Mouse (Mus musculus): ENCODE results near the gene 4930412O13Rik.

4930412O13Rik gene

DNA sequence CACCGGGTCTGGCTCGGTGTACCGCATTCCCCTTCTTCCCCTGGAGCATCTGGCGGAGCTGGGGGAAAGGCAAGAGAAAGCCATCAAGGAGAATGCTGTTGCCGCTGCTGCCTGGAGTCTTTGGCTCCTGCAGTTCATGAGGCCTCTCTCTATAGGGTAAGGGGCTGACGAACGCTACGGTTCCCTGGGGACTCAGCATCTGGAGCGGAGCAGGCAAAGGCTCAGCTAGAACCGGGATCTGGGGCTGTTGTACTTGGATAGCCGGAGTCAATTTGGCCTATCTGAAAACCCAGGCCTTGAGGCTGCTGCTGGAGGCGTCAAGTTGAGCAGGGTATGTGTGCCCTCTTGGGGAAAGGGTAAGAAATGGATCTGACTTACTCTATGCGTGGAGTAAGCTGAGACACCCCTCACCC is 565 bp downstream of the 4930412O13Rik start:
- no peak for DNase-seq

DNA sequence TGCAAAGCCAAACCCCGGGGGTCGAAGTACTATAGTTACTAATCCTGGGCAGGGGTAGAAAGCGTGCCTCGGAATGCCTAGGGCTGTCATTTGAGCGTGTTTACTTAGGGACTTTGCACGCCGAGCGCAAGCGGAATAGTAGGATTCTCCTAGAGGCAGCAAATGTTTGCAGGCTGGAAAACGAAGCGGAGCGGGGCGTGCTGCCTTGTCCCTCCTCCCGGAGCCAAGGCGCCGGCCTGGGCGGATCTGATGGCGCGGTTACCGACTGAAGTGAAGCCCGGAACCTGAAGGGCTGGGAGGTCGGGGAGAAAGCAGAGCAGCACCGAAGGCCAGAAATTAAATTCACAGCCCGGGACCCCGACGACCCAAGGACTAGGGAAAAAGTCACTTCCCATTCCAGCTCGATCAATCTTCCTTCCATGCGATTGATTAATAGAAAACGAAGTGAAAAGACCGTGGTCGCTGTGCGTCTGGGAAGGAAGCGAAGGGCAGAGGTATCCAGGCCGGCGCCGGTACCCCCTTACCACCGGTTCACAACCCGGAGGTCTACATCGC is 1.4 kb downstream of the 4930412O13Rik start:
- DNase-seq: peak; percentile 47

DNA sequence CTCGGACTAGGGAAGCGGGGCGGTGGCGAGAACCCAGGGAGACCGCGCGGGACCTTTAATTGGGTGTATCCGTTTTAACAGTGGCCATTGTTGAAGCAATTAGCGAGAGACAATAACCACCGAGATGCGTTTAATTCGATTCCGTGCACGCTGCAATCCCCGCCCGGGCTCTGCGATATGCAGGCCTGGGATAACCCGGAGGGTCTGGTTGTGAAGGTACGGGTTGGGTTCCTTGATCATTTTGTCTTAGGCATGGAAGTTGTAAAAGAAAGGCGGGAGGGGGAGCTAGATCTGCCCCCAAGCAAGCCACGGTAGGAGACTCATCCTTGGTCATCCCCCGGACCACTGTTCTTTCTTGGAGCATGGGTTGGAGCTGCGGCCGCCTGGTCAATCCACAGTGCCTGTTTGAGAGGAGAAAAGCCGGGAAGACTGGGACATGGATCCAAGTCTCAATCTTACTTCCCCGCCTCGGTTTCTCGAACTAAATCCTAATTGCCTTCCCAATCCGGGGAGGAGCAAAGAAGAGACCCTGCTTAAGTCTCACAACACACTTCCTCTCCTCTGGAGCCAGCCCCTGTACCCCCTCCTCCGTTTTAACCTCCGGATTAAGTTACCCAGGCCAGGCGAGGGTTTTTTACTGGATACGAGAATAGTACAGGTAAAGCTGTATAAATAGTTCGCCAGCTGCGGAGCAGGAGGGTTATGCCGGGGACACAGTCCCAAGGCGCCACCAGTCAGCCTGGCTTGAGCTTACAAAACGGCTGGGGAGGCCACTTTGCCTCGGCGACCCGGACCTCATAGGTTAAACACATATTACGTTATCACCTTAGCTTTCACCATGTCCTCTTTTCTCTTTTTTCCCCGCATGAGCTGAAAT is 2.1 kb downstream of the 4930412O13Rik start:
- DNase-seq: no peak

DNA sequence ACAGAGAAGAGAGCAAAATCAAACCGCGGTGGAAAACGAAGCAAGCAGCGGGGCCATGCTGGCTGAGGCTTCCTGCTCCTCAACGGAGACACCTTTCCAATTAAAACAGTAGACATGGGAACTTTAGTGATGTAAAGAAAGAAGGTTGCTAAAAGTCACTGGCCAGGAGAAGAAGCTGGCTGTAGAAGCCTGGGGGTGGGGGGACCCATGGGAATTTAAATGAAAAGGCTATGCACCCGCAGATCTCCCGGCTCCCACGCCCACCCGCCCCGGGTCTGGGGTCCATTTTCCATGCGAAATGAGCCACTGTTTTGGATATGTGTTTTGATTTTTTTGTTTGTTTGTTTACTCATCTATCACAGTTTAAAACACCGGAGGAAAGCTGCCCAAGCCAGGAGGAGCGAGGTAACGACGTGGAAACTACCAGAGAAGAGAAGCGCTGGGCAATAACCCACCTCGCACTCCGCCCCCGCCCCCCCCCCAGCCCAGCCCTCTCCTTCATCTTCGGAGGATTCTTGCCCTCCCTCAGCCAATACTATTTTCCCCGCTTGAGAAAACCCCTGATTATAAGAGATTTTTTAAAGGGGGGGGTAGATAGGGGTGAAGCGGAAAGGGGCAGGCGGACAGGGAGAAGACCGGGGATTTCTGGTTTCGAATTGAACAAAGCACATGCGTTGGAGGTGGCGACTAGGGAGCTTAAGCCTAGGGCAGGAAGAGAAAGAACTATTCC is 2.9 kb downstream of the 4930412O13Rik start:
- no peak for DNase-seq

DNA sequence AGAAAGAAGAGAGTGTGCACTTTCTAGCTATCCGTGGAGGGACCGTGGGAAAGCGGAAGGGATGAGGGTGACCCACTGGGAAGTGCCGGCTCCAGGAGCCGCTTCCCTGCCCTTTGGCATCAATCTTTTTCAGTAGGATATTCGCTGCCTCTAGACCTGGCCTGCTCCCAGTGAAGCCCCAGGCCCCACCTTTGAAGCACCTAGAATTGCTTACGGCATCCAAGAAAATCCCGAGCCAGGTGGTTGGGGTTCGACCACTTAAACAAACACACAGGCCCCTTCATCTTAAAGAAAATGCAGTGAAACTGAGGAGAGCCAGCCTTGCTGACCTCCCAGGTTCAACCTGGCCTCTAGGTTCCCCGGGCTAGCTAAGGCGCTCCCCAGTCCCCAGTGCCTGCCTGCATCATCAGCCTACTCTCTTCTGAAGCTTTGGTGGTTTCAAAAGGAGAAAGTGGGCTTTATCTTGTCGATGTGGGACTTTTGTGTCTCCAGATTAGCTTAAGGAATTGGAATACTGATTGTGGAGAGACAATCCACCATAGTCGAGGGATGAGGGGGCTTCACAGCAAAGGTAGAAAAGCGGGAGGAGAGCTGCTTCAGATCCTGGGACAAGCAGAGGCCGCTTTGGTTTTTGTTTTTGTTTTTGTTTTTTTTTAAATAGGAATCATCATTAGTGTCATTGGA is 3.6 kb downstream of the 4930412O13Rik start:
- no peak for DNase-seq

DNA sequence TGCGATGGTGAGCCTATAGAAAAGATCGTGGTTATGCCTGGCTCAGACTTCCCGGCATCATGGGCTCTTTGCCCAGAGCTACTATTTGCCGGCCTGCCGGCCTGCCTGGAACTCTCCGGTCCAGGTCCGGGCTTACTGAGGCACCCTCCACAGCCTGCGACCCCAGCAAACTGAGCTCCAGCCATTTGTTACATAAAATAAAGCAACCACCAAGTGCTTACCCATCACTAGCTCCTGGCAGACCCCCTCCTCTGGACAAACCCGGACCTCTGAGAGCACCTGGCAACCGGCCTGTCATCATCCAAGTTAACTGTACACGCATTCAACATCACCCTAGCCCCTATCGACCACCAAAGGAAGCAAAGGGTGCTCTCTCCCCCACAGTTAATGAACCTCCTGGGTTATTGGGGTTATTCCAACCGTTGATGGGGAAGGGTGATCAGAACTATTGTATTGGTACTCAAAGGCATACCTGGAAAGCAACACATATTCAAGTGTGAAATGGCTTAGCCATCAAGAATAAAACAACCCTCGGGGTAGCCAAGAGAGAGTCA is 4.2 kb downstream of the 4930412O13Rik start:
- no peak for DNase-seq

DNA sequence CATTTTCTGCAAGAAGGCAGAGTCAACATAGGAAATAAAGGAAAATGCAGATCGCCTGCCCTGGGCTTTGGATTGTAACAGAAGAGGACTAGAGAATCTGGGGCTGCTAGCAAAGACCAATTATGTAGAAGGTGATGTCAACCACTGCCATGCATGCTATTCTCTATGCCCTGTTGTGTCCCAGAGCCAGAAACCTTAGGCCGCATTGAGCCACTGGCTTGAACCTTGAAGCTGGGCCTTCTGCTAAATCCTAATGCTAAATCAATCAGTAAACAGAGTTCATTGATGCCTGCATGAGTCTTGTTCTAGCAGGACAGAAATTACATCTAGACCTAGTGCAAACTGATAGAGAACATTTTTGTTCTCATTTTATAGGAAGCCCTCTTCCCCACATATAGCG is 5.0 kb downstream of the 4930412O13Rik start:
- DNase-seq: no peak

DNA sequence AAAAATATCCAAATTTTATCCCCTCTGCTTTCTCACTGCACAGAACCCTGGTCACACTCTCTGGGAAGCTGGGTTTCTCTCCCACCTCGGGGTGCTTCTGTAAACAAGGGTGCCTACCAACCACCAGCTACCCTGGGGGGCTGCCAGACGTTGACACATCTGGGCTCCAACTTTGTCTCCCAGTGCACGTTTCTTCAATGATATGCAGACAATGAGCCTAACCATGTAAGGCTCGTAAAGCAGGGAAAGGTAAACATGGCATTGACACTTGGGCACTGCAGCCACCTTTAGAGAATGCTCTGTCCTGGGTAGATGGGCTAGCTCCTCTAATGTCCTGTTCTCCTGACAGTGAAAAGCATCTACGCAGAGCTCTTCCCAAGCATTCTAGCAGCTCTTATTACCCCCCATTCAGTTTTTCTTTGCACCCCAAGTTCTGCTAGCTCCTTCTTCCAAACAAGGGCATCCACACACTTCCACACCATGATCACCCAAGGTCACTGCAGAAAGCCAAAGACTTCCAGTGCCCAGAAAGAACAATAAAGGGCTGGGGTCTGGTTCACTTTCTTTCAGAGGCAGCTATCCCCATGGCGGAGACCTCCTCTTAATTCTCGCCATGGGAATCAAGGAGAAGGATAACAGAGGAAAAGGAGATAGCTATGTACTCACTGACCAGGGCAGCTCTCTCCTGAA is 6.0 kb downstream of the 4930412O13Rik start:
- DNase-seq: no peak

DNA sequence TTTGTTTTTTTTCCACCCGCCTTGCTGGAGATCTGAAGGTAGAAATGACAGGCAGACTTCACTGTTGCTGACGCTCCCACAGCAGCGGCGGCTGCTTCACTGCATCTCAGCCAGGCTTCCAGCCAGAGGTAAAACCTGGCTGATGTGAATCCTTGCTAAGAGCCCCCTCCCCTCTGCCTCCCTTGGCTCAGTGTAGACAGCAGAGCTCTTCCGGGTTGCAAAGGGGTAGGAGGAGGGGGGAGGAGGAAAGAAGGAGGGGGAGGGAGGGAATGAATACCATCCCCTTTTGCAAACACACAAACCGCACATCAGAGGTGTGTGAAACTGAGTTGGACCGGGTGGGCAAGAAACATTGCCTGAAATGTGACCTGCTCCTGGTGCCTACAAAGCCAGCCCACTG is 6.6 kb downstream of the 4930412O13Rik start:
- no peak for DNase-seq

DNA sequence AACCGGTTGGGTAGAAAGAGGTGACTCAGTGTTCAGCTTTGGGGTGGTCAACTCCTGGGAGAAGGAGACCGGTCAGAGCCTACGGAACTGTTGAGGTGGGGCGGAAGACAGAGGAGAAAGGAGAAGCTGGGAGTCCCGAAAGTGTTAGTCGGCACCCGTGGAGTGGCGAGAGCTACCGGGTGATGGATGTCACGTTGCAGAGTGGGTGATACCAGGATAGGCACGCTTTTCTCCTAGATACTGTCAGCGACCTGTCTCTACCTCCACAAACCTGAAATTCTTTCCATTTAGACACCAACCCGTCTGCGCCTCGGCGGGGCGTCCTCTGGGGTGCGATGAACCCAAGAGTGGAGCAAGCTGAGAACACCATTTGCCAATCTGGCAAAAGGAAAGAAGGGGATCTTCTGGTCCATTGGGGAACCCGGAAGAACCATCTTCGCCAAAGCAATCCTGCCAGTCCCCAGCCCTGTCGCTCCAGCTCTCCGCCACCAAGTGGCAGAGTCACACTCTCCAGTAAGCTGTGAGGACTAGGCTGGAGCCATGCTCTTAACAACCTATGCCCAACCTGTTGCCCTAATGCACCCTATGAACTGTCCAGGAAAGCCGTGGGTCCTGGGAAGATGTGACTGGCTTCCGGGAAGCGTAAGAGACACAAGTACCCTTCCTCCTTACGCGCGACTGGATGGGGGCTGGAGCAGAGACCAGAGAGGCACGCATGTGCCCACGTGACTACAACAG is 8.0 kb downstream of the 4930412O13Rik start, which contains the start of gene 9230102O04Rik:
Gene 9230102O04Rik (minus strand): TSS at position 628 of the 738 bp plus-strand sequence.
- no peak for DNase-seq

DNA sequence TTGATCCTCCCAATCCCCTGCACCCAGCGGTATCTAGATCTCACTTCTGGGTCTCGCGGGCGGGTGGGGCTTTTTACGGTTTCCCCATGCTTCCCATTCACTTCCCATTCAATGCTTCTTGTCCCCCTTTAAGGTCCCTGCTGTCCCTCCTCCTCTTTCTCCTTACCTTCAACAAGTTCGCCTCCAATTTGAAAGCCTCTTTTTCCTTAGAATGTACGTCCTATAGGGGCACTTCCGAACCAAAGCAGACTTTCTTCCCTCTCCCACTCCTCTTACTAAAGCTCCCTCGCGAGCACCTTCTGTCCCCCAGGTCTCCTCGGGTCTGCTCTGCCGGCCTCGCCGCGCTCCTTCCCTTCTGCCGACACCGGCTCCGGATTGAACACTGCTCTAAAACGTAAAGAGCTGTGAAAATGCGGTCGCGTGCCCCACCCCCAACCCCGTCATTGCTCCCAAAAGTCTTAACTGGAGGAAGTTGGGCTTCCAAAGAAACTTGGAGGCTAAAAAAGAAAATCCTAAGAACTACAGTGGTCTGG is 8.7 kb downstream of the 4930412O13Rik start, which contains the start of gene Gata3:
Gene Gata3 (minus strand): TSS at position 384 of the 533 bp plus-strand sequence.
- no peak for DNase-seq

DNA sequence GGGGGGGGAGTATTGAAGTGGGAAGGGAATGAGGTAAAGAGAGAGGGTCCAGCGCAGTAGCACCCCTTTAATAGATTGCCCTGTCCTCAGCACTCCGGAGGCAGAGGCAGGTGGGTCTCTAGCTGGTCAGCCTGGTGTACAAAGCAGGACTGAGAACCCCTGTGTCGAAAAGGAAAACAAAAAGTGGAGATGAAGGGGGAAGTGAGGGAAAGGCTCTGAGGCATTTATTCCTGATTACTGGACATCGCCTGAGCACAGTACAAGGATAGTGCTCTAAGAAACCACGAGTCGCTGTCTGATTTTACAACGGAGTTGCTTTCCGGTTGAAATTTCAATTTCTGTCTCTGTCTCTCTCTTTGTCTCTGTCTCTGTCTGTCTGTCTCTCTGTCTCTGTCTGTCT is 9.2 kb downstream of the 4930412O13Rik start:
- DNase-seq: no peak

DNA sequence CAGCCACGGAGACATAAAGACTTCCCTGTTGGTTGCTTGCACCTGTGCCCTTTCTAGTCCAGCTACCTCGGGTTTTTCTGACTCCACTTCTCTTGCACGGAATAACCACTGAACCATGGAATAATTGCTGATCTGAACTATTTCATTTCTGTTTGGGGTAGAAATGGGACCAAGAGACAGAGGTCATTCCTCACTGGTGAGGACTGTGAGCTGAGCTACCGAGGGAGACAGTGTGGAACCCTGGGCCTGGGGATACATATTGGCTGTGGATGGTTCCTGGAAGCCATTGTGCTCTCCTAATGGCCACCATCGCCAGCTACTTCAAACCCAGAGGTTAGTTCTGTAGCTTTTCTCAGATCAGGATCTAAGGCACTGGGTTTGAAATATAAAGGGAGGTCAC is 9.9 kb downstream of the 4930412O13Rik start:
- DNase-seq: no peak

DNA sequence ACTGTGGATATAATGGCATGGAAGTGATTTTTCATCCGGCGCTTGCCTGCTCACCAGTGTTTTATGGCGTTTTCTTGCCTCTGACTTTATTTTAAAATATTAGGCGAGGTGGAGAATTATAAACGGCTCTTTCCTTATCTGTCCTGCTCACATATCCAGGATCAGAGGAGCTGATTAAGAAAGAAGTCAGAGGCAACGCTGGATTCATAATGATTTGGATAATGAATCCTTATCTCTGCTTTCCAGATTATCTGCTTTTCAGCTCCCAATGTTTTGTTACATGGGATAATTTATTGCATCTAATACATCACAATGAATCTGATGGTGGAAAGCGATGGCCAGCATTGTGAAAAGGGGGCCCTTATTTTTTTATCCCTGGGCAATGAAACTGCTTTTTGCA is 11.5 kb downstream of the 4930412O13Rik start:
- DNase-seq: no peak

DNA sequence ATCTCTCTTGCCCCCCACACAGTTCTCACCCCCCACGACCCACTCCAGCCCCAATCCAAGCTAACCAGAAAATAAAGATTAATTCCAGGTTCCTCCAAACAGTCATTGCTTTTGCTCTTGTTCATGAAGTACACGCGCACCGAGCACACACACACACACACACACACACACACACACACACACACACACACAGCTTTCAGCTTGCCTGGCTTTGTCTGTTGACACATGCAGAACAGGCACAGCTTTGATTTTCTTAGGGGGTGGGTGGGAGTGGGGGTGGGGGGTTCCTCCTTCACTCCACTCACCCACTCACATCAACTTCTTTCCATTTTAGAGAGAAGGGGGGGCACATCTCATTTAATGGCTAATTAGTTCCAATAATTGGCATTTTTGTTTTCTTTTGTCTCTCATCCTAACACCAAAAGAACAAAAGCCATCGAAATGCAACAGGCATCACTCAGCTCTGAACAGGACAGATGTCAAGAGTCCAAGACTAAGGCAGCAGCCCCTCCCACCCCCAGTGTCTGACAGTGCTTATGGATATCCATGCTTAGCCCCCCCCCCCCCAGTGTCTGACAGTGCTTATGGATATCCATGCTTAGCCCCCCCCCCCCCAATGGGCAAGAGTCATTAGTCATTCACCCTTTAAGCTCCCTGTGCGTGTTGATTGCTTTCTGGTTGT is 12.4 kb downstream of the 4930412O13Rik start:
- no peak for DNase-seq

DNA sequence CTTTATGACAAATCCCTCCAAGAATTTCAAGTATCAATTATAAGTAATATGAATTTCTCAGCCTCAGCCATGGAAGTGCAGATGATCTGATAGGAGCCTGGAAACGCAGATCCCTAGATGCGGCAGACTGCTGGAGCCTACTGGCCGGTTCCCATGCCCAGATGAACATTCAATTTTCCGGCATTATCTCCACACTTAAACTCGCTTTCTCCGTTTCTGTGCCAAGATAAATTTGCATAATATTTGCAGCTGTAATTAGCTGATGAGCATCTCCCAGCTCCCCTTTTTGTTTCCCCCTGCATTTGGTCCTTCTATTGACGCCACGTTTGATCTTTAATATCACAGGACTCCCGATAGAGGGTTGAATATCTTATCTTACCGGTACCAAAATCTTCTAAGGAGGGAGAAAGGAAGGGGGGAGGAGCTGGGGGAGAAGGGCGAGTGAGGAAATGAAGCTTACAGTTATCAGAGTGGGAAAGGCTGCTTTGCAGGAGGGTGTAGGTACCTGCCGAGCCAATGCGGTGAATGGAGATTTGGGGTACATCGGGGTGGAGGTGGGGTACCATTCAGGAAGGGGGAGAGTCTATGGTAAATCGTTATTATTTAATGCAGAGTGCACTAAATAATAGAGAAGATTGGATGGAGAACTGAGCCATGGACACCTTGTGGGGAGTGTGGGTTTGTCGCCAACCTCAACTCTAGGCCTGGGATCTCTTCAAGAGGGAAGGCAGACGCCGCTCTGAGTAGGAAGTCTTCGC is 14.0 kb downstream of the 4930412O13Rik start:
- DNase-seq: no peak

DNA sequence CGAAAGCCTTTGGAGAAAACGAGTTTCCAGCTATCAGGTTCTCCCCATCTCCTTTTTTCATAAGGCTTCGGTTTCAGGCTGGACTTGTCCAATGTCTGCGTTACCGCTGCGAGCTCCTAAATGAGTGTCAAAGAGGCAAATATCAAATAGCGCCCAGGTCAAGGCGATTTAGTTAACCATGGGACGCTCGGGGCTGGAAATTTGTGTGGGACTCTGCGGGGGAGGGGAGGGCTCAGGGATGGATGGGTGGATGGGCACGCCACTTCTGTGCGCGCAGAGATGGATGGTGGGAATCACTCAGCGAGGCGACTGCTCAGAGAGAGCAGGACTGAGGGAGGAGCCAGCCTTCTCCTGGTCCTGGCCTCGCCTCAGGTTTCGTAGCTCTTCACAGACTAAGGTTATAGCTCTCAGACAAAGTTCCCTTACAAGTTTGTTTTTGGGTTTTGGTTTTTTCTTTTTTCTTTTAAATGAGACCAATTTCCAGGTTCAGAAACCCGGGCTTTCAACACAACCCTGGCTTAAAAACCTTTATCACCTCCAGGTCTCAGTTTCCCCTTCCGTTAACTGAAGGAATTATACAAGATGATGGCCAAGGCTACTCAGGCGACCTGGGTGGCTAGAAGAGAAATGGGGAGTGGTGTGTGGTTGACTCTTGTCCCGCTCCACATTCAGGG is 15.2 kb downstream of the 4930412O13Rik start:
- no peak for DNase-seq

DNA sequence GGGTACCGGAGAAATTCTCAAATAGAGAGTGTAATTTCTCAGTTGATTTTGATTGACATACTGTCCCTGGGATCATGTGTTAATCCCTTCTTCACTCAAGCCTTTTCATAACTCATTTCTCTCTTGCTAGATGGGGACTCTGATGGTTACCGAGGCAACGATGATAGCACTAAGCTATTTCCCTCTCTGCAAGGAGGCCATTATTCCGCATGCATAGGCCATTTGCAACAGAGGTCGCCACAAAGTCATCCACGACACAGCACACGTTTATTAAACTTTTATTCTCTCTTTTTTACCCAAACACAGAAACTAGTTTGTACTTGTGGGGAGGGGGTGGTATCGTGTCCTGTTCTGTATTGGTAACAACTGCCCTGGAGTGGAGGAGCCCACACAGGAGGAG is 16.8 kb downstream of the 4930412O13Rik start:
- DNase-seq: no peak

Measured in lung, postnatal 36 days (tissue).